ENCODE assay signal across 10 mouse cellular contexts in genomic region chr17:26535251-26536136, GRCm38 (mm10). TPM values are rescaled to one million over a fixed set of nuclear protein-coding genes. Genes with fewer than 3 reads are reported as not detected.
DNase-seq lines count a peak whose midpoint lies in the region; ATAC-seq and TF ChIP-seq lines count a peak whose summit lies in the region.
"Had no signal": no experiment of that assay in that cellular context is flagged by ENCODE, and none has a peak within 500 bp of the region (broad histone marks: within the 10 kb centered on the region; RNA-seq: fewer than 3 reads in every experiment).

No protein-coding gene starts in this region.

- peak; percentile 98 for DNase-seq in heart, adult 11 months
- DNase-seq in heart, postnatal 10 days, result no peak
- DNase-seq in MEL (ENCODE audit: low read depth, low spot score), result peak; percentile 71
- peak; percentile 62 for DNase-seq in heart, postnatal 36 days
- DNase-seq in gastrocnemius, postnatal 14 days, result no peak
- no peak for DNase-seq in embryo, embryonic 11 days
- no peak for DNase-seq in hindbrain, postnatal 0 days (ENCODE audit: low spot score)
- DNase-seq: cerebellum, adult 9-11 months had no signal

- peaks cover 20 to 50% of the 10 kb centered on the region in 2 experiments for H3K4me1 ChIP-seq in MEL (ENCODE audit: control insufficient read depth in 1 of 2, insufficient read depth in 2 of 2, low read length in 2 of 2)
- no peaks in the 10 kb centered on the region for H3K4me1 ChIP-seq in hindbrain, postnatal 0 days (ENCODE audit: insufficient read depth, low read length)

- TF ChIP-seq RAD21 in MEL (IDR thresholded peaks at IDR 0.05; ENCODE audit: low read depth, low read length), result no peak

- H3K27ac ChIP-seq in MEL (ENCODE audit: control insufficient read depth, low read depth, low read length) (peak overlapping the region; percentile 52), macrophage (peak overlapping the region; percentile 97)
- H3K27ac ChIP-seq in hindbrain, postnatal 0 days, result no peak overlapping the region

- peak overlapping the region in 1 of 2 experiments; percentile 17; a peak in 1 of 4 replicates for H3K4me3 ChIP-seq in MEL (ENCODE audit: control insufficient read depth in 1 of 2, insufficient read depth in 1 of 2, low read depth in 2 of 2, low read length in 2 of 2)
- no peak overlapping the region for H3K4me3 ChIP-seq in macrophage (ENCODE audit: inconsistent target)
- H3K4me3 ChIP-seq in hindbrain, postnatal 0 days (ENCODE audit: low read length), result no peak overlapping the region

- TF ChIP-seq POLR2A in MEL (IDR thresholded peaks at IDR 0.05; ENCODE audit: control insufficient read depth in 1 of 2, insufficient read depth in 1 of 2, low read depth in 1 of 2, low read length in 2 of 2, poor library complexity in 1 of 2), result 0 out of 4 replicates have a peak, but pooled peaks of 1 of the 2 experiments have one; percentile 29

- no peak for TF ChIP-seq EP300 in MEL (IDR thresholded peaks at IDR 0.05; ENCODE audit: low read depth in 1 of 2, low read length in 2 of 2)

- H3K36me3 ChIP-seq in MEL (ENCODE audit: control insufficient read depth in 1 of 2, insufficient read depth in 2 of 2, low read length in 2 of 2), result peaks cover 0 to 38% of the 10 kb centered on the region in 2 experiments; a peak in 2 of 4 replicates
- no peaks in the 10 kb centered on the region for H3K36me3 ChIP-seq in macrophage (ENCODE audit: inconsistent target)
- no peaks in the 10 kb centered on the region for H3K36me3 ChIP-seq in hindbrain, postnatal 0 days (ENCODE audit: insufficient read depth, low read length)

- intact Hi-C loops in heart, postnatal 10 days (cut with DNase I), result no loop called here
- intact Hi-C loops in heart, postnatal 36 days (cut with DNase I), result no loop called here
- intact Hi-C loops in gastrocnemius, postnatal 14 days (cut with DNase I; ENCODE audit: low total_unique reads), result no loop called here

- H3K4me2 ChIP-seq in hindbrain, postnatal 0 days (ENCODE audit: low read depth, low read length), result no peak overlapping the region

- no peak for ATAC-seq in hindbrain, postnatal 0 days
- ATAC-seq: midbrain, embryonic 16.5 days had no signal

- H3K27me3 ChIP-seq in MEL (ENCODE audit: control insufficient read depth in 1 of 2, insufficient read depth in 2 of 2, low read length in 2 of 2), result no peaks in the 10 kb centered on the region
- H3K27me3 ChIP-seq in hindbrain, postnatal 0 days (ENCODE audit: insufficient read depth, low read length), result no peaks in the 10 kb centered on the region

- no peak for TF ChIP-seq CTCF in MEL (IDR thresholded peaks at IDR 0.05 in 2 of 3, conservative IDR thresholded peaks at IDR 0.05 in 1 of 3; ENCODE audit: control insufficient read depth in 1 of 3, insufficient read depth in 1 of 3, low read depth in 2 of 3, low read length in 3 of 3, poor library complexity in 1 of 3, severe bottlenecking in 1 of 3)
- no peak for TF ChIP-seq CTCF in hindbrain, postnatal 0 days (IDR thresholded peaks at IDR 0.05; ENCODE audit: low read depth)

- WGBS in macrophage (ENCODE audit: missing documents), result 16% methylated on average over 7 of the region's 7 CpGs
- 89% methylated on average over 7 of the region's 7 CpGs for WGBS in hindbrain, postnatal 0 days

- H3K9ac ChIP-seq in MEL (ENCODE audit: control insufficient read depth, low read depth, low read length, poor library complexity, severe bottlenecking), result peak overlapping the region; percentile 39
- H3K9ac ChIP-seq in hindbrain, postnatal 0 days (replicated peaks; ENCODE audit: low read length), result no peak overlapping the region

- H3K79me2 ChIP-seq in MEL (ENCODE audit: control insufficient read depth, insufficient read depth, low read length, poor library complexity) (no peaks in the 10 kb centered on the region; the same call in 1 of the 2 replicates), macrophage (ENCODE audit: inconsistent target) (no peaks in the 10 kb centered on the region)

- no peaks in the 10 kb centered on the region for H3K9me3 ChIP-seq in MEL (replicated peaks; ENCODE audit: insufficient read depth, low read length)
- no peaks in the 10 kb centered on the region for H3K9me3 ChIP-seq in hindbrain, postnatal 0 days (ENCODE audit: low read length)

TF ChIP-seq in MEL, 35 proteins besides CTCF, POLR2A, EP300 and RAD21:
- no peak for TF ChIP-seq RCOR1 (IDR thresholded peaks at IDR 0.05; ENCODE audit: low read depth, low read length)
- no peak for TF ChIP-seq ZKSCAN1 (IDR thresholded peaks at IDR 0.05; ENCODE audit: low read depth, low read length)
- no peak for TF ChIP-seq TCF12 (IDR thresholded peaks at IDR 0.05; ENCODE audit: low read depth, low read length)
- no peak for TF ChIP-seq MEF2A (IDR thresholded peaks at IDR 0.05; ENCODE audit: extremely low read depth, insufficient replicate concordance, low read depth, low read length, poor library complexity, severe bottlenecking)
- no peak for TF ChIP-seq SIN3A (IDR thresholded peaks at IDR 0.05; ENCODE audit: low read length)
- no peak for TF ChIP-seq POLR2AphosphoS2 (IDR thresholded peaks at IDR 0.05; ENCODE audit: low read length)
- TF ChIP-seq MYC (IDR thresholded peaks at IDR 0.05; ENCODE audit: low read depth, low read length), result no peak
- 0 out of 2 replicates have a peak, but pooled peaks have one; percentile 14 for TF ChIP-seq MAX (IDR thresholded peaks at IDR 0.05; ENCODE audit: low read length)
- TF ChIP-seq MAZ (IDR thresholded peaks at IDR 0.05; ENCODE audit: low read depth, low read length), result no peak
- no peak for TF ChIP-seq USF2 (IDR thresholded peaks at IDR 0.05; ENCODE audit: borderline replicate concordance in 1 of 2, insufficient read depth in 1 of 2, low read depth in 1 of 2, low read length in 2 of 2)
- TF ChIP-seq TAL1 (IDR thresholded peaks at IDR 0.05; ENCODE audit: low read length), result peak; percentile 63
- TF ChIP-seq ELF1 (IDR thresholded peaks at IDR 0.05; ENCODE audit: low read depth, low read length), result no peak
- TF ChIP-seq NRF1 (IDR thresholded peaks at IDR 0.05; ENCODE audit: insufficient read depth, low read depth, low read length, poor library complexity, severe bottlenecking), result no peak
- TF ChIP-seq CHD2 (IDR thresholded peaks at IDR 0.05; ENCODE audit: low read length), result no peak
- no peak for TF ChIP-seq E2F4 (IDR thresholded peaks at IDR 0.05; ENCODE audit: borderline replicate concordance, low read depth, low read length)
- TF ChIP-seq BHLHE40 (IDR thresholded peaks at IDR 0.05; ENCODE audit: borderline replicate concordance, low read depth, low read length), result no peak
- TF ChIP-seq CHD1 (IDR thresholded peaks at IDR 0.05; ENCODE audit: low read depth, low read length), result no peak
- no peak for TF ChIP-seq HCFC1 (IDR thresholded peaks at IDR 0.05; ENCODE audit: low read depth, low read length)
- TF ChIP-seq TBP (IDR thresholded peaks at IDR 0.05; ENCODE audit: low read depth, low read length), result peak; percentile 4; the same call in 1 of the 2 replicates
- TF ChIP-seq UBTF (IDR thresholded peaks at IDR 0.05; ENCODE audit: borderline replicate concordance, insufficient read depth, low read depth, low read length), result no peak
- TF ChIP-seq GABPA (IDR thresholded peaks at IDR 0.05; ENCODE audit: low read depth, low read length), result no peak
- TF ChIP-seq NELFE (IDR thresholded peaks at IDR 0.05; ENCODE audit: low read depth, low read length), result no peak
- TF ChIP-seq ETS1 (IDR thresholded peaks at IDR 0.05; ENCODE audit: low read depth, low read length), result 0 out of 2 replicates have a peak, but pooled peaks have one; percentile 15
- TF ChIP-seq MAFK (IDR thresholded peaks at IDR 0.05; ENCODE audit: borderline replicate concordance, low read depth, low read length), result no peak
- no peak for TF ChIP-seq JUND (IDR thresholded peaks at IDR 0.05; ENCODE audit: low read depth, low read length)

RNA-seq across cellular contexts. Expression of gene Ergic1, which starts 25.8 kb away (rescaled TPM):
- total RNA-seq in heart, postnatal 10 days (2021), result 10 to 100 TPM; 84.4 to 87.8 TPM
- total RNA-seq in MEL (2012; rRNA removed), result 73.8 and 78.5 TPM in 2 replicates
- polyA plus RNA-seq in MEL (2012; ENCODE audit: insufficient read depth in 1 of 2, insufficient read length in 2 of 2, low read depth in 1 of 2, low replicate concordance in 2 of 2, missing spikeins in 1 of 2) (100 to 1,000 TPM in 1 of 2 experiments, 10 to 100 TPM in 1; 95.6 to 730 TPM), macrophage (2018) (37.4 to 133 TPM (median 109 TPM) in 3 replicates)
- 10 to 100 TPM; 47.5 to 56.2 TPM for total RNA-seq in heart, postnatal 36 days (2021)
- total RNA-seq in macrophage (2018; cell fraction: chromatin; rRNA removed), result 100 to 1,000 TPM in 3 of 26 experiments, 10 to 100 TPM in 23; 27.2 to 136 (median 52.5) TPM
- total RNA-seq in macrophage (2018; cell fraction: cytosol; rRNA removed), result 10 to 100 TPM; 35.4 to 59.1 (median 45.8) TPM
- 100 to 1,000 TPM in 3 of 26 experiments, 10 to 100 TPM in 23; 29.0 to 133 (median 49.8) TPM for total RNA-seq in macrophage (2018; cell fraction: nucleus; rRNA removed)
- 10 to 100 TPM; 71.4 to 87.7 TPM for total RNA-seq in gastrocnemius, postnatal 14 days (2021)
- total RNA-seq in hindbrain, postnatal 0 days (2014; rRNA removed), result 235 and 250 TPM in 2 replicates
- polyA plus RNA-seq in hindbrain, postnatal 0 days (2015; fragmentation: Nextera tagmentation; extraction: Ambion mirVana), result 81.2 and 93.5 TPM in 2 replicates

RNA-seq across cellular contexts. Expression of gene Dusp1, which starts 26.4 kb away (rescaled TPM):
- total RNA-seq in heart, postnatal 10 days (2021), result 100 to 1,000 TPM in 1 of 2 experiments, 10 to 100 TPM in 1; 60.1 to 100 TPM
- 0.96 and 1.0 TPM in 2 replicates for total RNA-seq in MEL (2012; rRNA removed)
- polyA plus RNA-seq in MEL (2012; ENCODE audit: insufficient read depth in 1 of 2, insufficient read length in 2 of 2, low read depth in 1 of 2, low replicate concordance in 2 of 2, missing spikeins in 1 of 2) (1 to 10 TPM in 1 of 2 experiments, not detected in 1; 5.0 TPM), macrophage (2018) (10.8 to 29.7 TPM (median 28.3 TPM) in 3 replicates)
- 100 to 1,000 TPM in 1 of 2 experiments, 10 to 100 TPM in 1; 49.6 to 105 TPM for total RNA-seq in heart, postnatal 36 days (2021)
- 1,000 to 10,000 TPM in 8 of 26 experiments, 100 to 1,000 TPM in 14, 10 to 100 TPM in 4; 36.2 to 1,811 (median 533) TPM for total RNA-seq in macrophage (2018; cell fraction: chromatin; rRNA removed)
- 1,000 to 10,000 TPM in 5 of 26 experiments, 100 to 1,000 TPM in 14, 10 to 100 TPM in 7; 20.0 to 1,690 (median 314) TPM for total RNA-seq in macrophage (2018; cell fraction: cytosol; rRNA removed)
- 1,000 to 10,000 TPM in 9 of 26 experiments, 100 to 1,000 TPM in 14, 10 to 100 TPM in 3; 28.6 to 2,287 (median 592) TPM for total RNA-seq in macrophage (2018; cell fraction: nucleus; rRNA removed)
- 10 to 100 TPM; 30.8 to 77.9 TPM for total RNA-seq in gastrocnemius, postnatal 14 days (2021)
- 50.5 and 51.4 TPM in 2 replicates for total RNA-seq in hindbrain, postnatal 0 days (2014; rRNA removed)
- 25.3 and 27.0 TPM in 2 replicates for polyA plus RNA-seq in hindbrain, postnatal 0 days (2015; fragmentation: Nextera tagmentation; extraction: Ambion mirVana)

Comparison
In these comparisons a context has a peak if more than half of its experiments do, and no peak if none do; other contexts are left out.
1. DNase-seq: peak in heart, adult 11 months (single experiment), MEL (single experiment) and heart, postnatal 36 days (2 of 2); none in heart, postnatal 10 days (0 of 2), gastrocnemius, postnatal 14 days (single experiment), embryo, embryonic 11 days (single experiment) and hindbrain, postnatal 0 days (single experiment).
2. RNA of gene Dusp1, which starts 26.4 kb away (total RNA-seq): 49.6 to 105 TPM in heart, postnatal 36 days, 60.1 to 100 TPM in heart, postnatal 10 days, 30.8 to 77.9 TPM in gastrocnemius, postnatal 14 days and 50.5 to 51.4 TPM in hindbrain, postnatal 0 days; 0.96 to 1.0 TPM in MEL; every median in the first group is over 10 times any median in the second.